In the genomic region with DNA sequence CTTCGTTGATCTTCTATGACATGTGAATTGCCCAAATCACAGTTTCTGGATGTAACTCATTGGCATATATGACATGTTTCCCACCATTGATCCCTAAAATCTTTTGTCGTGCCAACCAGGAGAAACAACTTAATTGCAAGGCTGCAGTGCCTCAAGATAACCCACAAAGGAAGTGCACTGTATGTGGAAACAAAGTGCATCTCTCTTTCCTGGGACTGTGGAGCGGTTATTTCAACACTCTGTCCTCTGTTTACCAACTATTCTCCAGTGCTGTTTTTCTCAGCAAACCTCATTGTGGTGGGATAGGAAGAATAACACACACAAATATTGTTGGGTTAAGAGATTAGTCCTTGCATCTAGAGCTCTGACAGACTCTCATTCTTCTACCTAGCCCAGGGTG, we compare ENCODE assay signal across 20 mouse cellular contexts.
"Had no signal": no experiment of that assay in that cellular context is flagged by ENCODE, and none has a peak within 500 bp of the region (broad histone marks: within the 10 kb centered on the region; RNA-seq: fewer than 3 reads in every experiment).

No protein-coding gene starts in this region.

- H3K27me3 ChIP-seq: liver, embryonic 13.5 days; lung, embryonic 15.5 days; megakaryocyte, embryonic 14.5 days; midbrain, embryonic 12.5 days; neural tube, embryonic 12.5 days had no signal

- H3K4me3 ChIP-seq: liver, embryonic 13.5 days; liver, embryonic 15.5 days; lung, embryonic 15.5 days; megakaryocyte, embryonic 14.5 days; midbrain, embryonic 12.5 days; neural tube, embryonic 12.5 days had no signal

- H3K9me3 ChIP-seq: liver, embryonic 13.5 days; liver, embryonic 15.5 days; lung, embryonic 15.5 days; megakaryocyte, embryonic 14.5 days; midbrain, embryonic 12.5 days; neural tube, embryonic 12.5 days had no signal

- H3K27ac ChIP-seq: liver, embryonic 13.5 days; liver, embryonic 15.5 days; lung, embryonic 15.5 days; macrophage; midbrain, embryonic 12.5 days; neural tube, embryonic 12.5 days had no signal

- H3K4me2 ChIP-seq: liver, embryonic 13.5 days; liver, embryonic 15.5 days; lung, embryonic 15.5 days; midbrain, embryonic 12.5 days; neural tube, embryonic 12.5 days had no signal

- H3K36me3 ChIP-seq: liver, embryonic 13.5 days; liver, embryonic 15.5 days; lung, embryonic 15.5 days; midbrain, embryonic 12.5 days; neural tube, embryonic 12.5 days had no signal

- ATAC-seq: liver, postnatal 0 days; lung, postnatal 0 days; midbrain, embryonic 16.5 days had no signal

- H3K9ac ChIP-seq: liver, embryonic 13.5 days; liver, embryonic 15.5 days; liver, postnatal 0 days; lung, embryonic 15.5 days; midbrain, embryonic 12.5 days; neural tube, embryonic 12.5 days had no signal

- H3K4me1 ChIP-seq: liver, embryonic 13.5 days; liver, embryonic 15.5 days; megakaryocyte, embryonic 14.5 days had no signal

- DNase-seq: liver, embryonic 13.5 days; liver, postnatal 0 days; lung, adult 2 months; lung, postnatal 14 days; lung, postnatal 36 days; midbrain, embryonic 14.5 days; right cerebral cortex, postnatal 25 days; right cerebral cortex, postnatal 4 days; spleen, adult 18-20 months; thymus, adult 2 months; thymus, postnatal 14 days; thymus, postnatal 36 days had no signal
